Mouse (Mus musculus): ENCODE data around the gene Polr2b. TPM values are rescaled to one million over a fixed set of nuclear protein-coding genes. Genes with fewer than 3 reads are reported as not detected.

Polr2b gene
- 10 to 100 TPM; 48.3 to 51.5 TPM for total RNA-seq (2021)
- long read RNA-seq, experiment 1, full-length matches to known transcripts: 35 of 37 reads
- long read RNA-seq, experiment 1, partial matches to known transcripts: 1 of 37 reads
- long read RNA-seq, experiment 1, other reads (novel, unspliced or antisense): 1 of 37 reads
- long read RNA-seq, experiment 2, full-length matches to known transcripts: 60 of 71 reads
- long read RNA-seq, experiment 2, partial matches to known transcripts: 6 of 71 reads
- long read RNA-seq, experiment 2, other reads (novel, unspliced or antisense): 5 of 71 reads

GRCm38 (mm10) chr5:77309924-77310772 lies at the start of gene Polr2b, which contains the start of gene Noa1:
Gene Polr2b (plus strand): TSS chr5:77310147.
Gene Noa1 (minus strand): TSS chr5:77310084.
- Histone ChIP-seq H3K27ac (peak within 1 kb of the TSS; percentile 96), H3K4me3 (peak within 1 kb of the TSS; percentile 97)
- peak; percentile 97 to 100 for DNase-seq (ENCODE audit: low spot score in 2 of 2)
- 0 out of 2 replicates have a peak, but pooled peaks have one; percentile 19 for TF ChIP-seq CTCF (conservative IDR thresholded peaks at IDR 0.05)

GRCm38 (mm10) chr5:77261137-77261536 lies 48.8 kb upstream of the Polr2b start:
- no peak for DNase-seq (ENCODE audit: low spot score in 2 of 2)
- Histone ChIP-seq H3K27ac (no peak overlapping the region), H3K4me3 (no peak overlapping the region)
- TF ChIP-seq CTCF (conservative IDR thresholded peaks at IDR 0.05): no peak

GRCm38 (mm10) chr5:77262105-77262504 lies 47.8 kb upstream of the Polr2b start:
- Histone ChIP-seq H3K4me3 (no peak overlapping the region), H3K27ac (no peak overlapping the region)
- no peak for TF ChIP-seq CTCF (conservative IDR thresholded peaks at IDR 0.05)
- no peak for DNase-seq (ENCODE audit: low spot score in 2 of 2)

- peak within 1 kb of the TSS; percentile 72 for H3K27ac ChIP-seq
- peak; percentile 22 to 55 for DNase-seq (ENCODE audit: low spot score in 2 of 2)
These were observed 44.8 kb upstream of the Polr2b start, which contains the start of gene Rest for GRCm38 (mm10) chr5:77265081-77265670. Gene Rest (plus strand): TSS chr5:77265491.

GRCm38 (mm10) chr5:77265671-77266065 lies 44.3 kb upstream of the Polr2b start:
- Histone ChIP-seq H3K4me3 (peak overlapping the region; percentile 72), H3K27ac (peak overlapping the region; percentile 72)
- no peak for TF ChIP-seq CTCF (conservative IDR thresholded peaks at IDR 0.05)
- peak in 1 of 2 experiments; percentile 19 for DNase-seq (ENCODE audit: low spot score in 2 of 2)

More at GRCm38 (mm10) chr5:77265081-77265670, 44.8 kb upstream of the Polr2b start, which contains the start of gene Rest:
- H3K4me3 ChIP-seq: peak within 1 kb of the TSS; percentile 72
- TF ChIP-seq CTCF (conservative IDR thresholded peaks at IDR 0.05): no peak

- peak overlapping the region; percentile 72 for H3K4me3 ChIP-seq
- peak overlapping the region; percentile 72 for H3K27ac ChIP-seq
- no peak for DNase-seq (ENCODE audit: low spot score in 2 of 2)
- no peak for TF ChIP-seq CTCF (conservative IDR thresholded peaks at IDR 0.05)
These were observed 43.7 kb upstream of the Polr2b start for GRCm38 (mm10) chr5:77266066-77266885.

GRCm38 (mm10) chr5:77266886-77267401 lies 43.0 kb upstream of the Polr2b start:
- no peak for TF ChIP-seq CTCF (conservative IDR thresholded peaks at IDR 0.05)
- no peak for DNase-seq (ENCODE audit: low spot score in 2 of 2)
- peak overlapping the region; percentile 72 for H3K27ac ChIP-seq
- H3K4me3 ChIP-seq: peak overlapping the region; percentile 72

- Histone ChIP-seq H3K27ac (no peak overlapping the region), H3K4me3 (no peak overlapping the region; the same call in 1 of the 2 replicates)
- DNase-seq (ENCODE audit: low spot score in 2 of 2): no peak
- no peak for TF ChIP-seq CTCF (conservative IDR thresholded peaks at IDR 0.05)
These were observed 42.5 kb upstream of the Polr2b start for GRCm38 (mm10) chr5:77267441-77267840.

- H3K4me3 ChIP-seq: no peak overlapping the region
- no peak overlapping the region for H3K27ac ChIP-seq
- TF ChIP-seq CTCF (conservative IDR thresholded peaks at IDR 0.05): no peak
- no peak for DNase-seq (ENCODE audit: low spot score in 2 of 2)
These were observed 41.9 kb upstream of the Polr2b start for GRCm38 (mm10) chr5:77267957-77268624.

- peak; percentile 62 for TF ChIP-seq CTCF (conservative IDR thresholded peaks at IDR 0.05)
- H3K27ac ChIP-seq: no peak overlapping the region
- H3K4me3 ChIP-seq: no peak overlapping the region
- no peak for DNase-seq (ENCODE audit: low spot score in 2 of 2)
These were observed 40.5 kb upstream of the Polr2b start for GRCm38 (mm10) chr5:77269399-77269798.

GRCm38 (mm10) chr5:77273151-77273550 lies 36.8 kb upstream of the Polr2b start:
- H3K4me3 ChIP-seq: no peak overlapping the region
- no peak overlapping the region for H3K27ac ChIP-seq
- DNase-seq (ENCODE audit: low spot score in 2 of 2): no peak
- TF ChIP-seq CTCF (conservative IDR thresholded peaks at IDR 0.05): no peak
